Mouse (Mus musculus) cerebellum, adult 2 months (tissue): Measurements from ENCODE around the gene Lysmd3.

Source experiments
- CTCF ChIP-seq: fragments of 200-500 bp; IDR thresholded peaks from 2 replicates; pipeline ENCODE4 v1.5.1; 2011; ENCODE audit warnings: low read depth, mild to moderate bottlenecking, control low read depth, low read length, moderate library complexity, borderline replicate concordance; ENCODE audit not compliant: insufficient read depth
- POLR2A ChIP-seq: fragments of 200-500 bp; IDR thresholded peaks from 2 replicates; pipeline ENCODE4 v1.6.1; 2011; ENCODE audit warnings: low read length, control low read depth, borderline replicate concordance; ENCODE audit not compliant: insufficient read depth

GRCm38 (mm10) chr13:81646348-81646747 lies 11.1 kb upstream of the Lysmd3 start:
- TF ChIP-seq POLR2A (no peak), CTCF (no peak)
